Mouse (Mus musculus) olfactory bulb, adult 2 months (tissue): ENCODE measurements around the gene Calcoco2.

ENCODE experiments used
- CTCF ChIP-seq: fragments of 200-500 bp; IDR thresholded peaks from 2 replicates; pipeline ENCODE4 v1.5.1; 2012; ENCODE audit warnings: low read depth, mild to moderate bottlenecking, low read length, moderate library complexity; ENCODE audit not compliant: insufficient read depth
- POLR2A ChIP-seq: fragments of 200-500 bp; IDR thresholded peaks from 2 replicates; pipeline ENCODE4 v1.6.1; 2012; ENCODE audit warnings: mild to moderate bottlenecking, low read depth, low read length, moderate library complexity; ENCODE audit not compliant: insufficient read depth

DNA sequence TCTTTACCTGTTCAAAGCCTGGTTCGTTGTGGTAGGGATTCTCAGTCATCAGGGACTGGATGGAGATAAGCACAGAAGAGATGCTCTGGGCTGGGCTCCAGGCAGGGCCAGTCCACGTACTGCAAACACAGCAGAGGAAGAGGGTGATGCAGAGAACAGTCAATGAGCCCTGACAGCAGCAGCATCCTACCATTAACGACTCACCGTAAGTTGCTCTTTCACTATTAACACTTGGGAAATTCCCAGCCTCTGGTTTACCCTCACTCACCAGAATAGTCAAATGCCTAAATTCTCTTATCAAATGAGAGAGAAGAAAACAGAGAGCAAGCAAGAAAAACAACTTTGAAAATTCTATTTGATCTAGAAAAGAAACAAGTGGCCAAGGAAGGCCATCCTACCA, 53.5 kb downstream of the Calcoco2 start:
- TF ChIP-seq POLR2A: no peak
- no peak for TF ChIP-seq CTCF
